Mouse (Mus musculus) bone marrow macrophage, adult 2 months (primary cell): ENCODE measurements around the gene Mog. TPM values are rescaled to one million over a fixed set of nuclear protein-coding genes. Genes with fewer than 3 reads are reported as not detected.
"Not testable (repeated sequence)": the region's sequence is repeated elsewhere in the genome, so short reads cannot be mapped to it uniquely, and the experiment has no call there.

Experiments
- H3K27ac ChIP-seq: 2 replicates; pipeline ENCODE4 v1.5.1; 2012; ENCODE audit warnings: low read depth, low read length; ENCODE audit not compliant: insufficient read depth
- H3K4me1 ChIP-seq: 2 replicates; pipeline ENCODE4 v1.6.1; 2012; ENCODE audit warnings: low read length; ENCODE audit not compliant: control insufficient read depth, insufficient read depth
- H3K4me3 ChIP-seq: 2 replicates; pipeline ENCODE4 v1.5.1; 2012; ENCODE audit warnings: mild to moderate bottlenecking, low read length, moderate library complexity; ENCODE audit not compliant: insufficient read depth
- CTCF ChIP-seq: IDR thresholded peaks from 2 replicates; pipeline ENCODE4 v1.5.1; 2012; ENCODE audit warnings: low read depth, mild to moderate bottlenecking, low read length, moderate library complexity
- POLR2A ChIP-seq: IDR thresholded peaks from 2 replicates; pipeline ENCODE4 v1.6.1; 2012; ENCODE audit warnings: mild to moderate bottlenecking, low read depth, low read length, borderline replicate concordance
- polyA plus RNA-seq: library from polyadenylated mRNA; stranded (reverse); fragments of >200 nt; gene quantifications from 2 replicates; pipeline ENCODE4 v1.2.4, GENCODE M21; 2012; ENCODE audit not compliant: missing spikeins, insufficient read depth, insufficient read length

The Mog gene
- polyA plus RNA-seq, 1 experiment, result not detected

DNA sequence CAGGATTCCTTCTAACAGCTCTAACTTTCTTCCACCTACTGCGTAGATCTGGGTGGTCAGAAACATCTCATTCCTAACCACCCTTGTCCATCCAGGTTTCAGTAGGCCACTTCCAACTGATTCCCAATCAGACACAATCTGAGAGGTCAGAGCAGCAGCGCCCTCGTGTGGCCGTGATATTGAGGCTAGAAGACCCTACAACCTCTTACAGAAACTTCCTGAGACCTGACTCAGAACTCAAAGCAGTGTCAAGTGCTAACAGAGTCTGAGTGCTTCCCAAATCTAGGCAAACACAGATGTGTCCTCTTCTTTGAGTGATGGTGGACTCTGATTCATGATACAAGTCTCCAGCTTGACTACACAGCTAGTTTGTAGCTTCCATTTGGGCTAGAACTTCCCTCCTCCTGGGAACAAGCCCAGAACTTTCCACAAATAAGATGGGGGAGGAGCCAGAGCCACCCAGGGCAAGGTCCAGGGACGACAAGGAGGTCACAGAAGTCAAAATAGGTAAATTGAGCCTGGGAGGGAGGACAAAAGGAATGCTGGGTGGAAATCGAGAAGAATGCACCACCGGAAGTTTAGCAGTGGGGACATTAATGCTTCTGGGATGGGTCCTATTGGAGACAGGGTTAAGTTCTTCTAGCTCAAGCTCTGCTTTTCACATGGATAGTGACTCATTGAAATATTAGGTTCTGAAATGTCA lies 26.0 kb downstream of the Mog start:
- H3K27ac ChIP-seq, result no peak overlapping the region
- H3K4me1 ChIP-seq, result peaks cover 3% of the 10 kb centered on the region
- H3K4me3 ChIP-seq, result no peak overlapping the region
- peak; percentile 81 for TF ChIP-seq CTCF
- TF ChIP-seq POLR2A, result no peak

DNA sequence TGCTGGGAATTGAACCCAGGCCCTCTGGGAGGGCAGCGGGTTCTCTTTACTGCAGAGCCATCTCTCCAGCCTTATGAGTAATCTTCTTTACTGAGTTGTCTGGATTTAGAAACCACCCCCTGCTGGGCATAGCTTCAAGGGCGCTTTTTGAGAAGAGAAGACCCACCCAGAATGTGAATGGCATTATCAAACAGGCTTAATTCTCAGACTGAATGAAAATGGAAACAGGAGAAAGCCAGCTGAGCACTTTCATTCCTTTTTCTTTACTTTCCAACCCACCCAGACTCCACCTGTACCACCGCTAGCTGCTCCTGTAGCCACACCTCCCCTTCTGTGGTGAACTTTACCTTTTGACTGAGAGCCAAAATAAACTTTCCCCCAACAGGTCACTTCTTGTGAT lies 27.8 kb downstream of the Mog start:
- Histone ChIP-seq H3K4me1 (peaks cover 9% of the 10 kb centered on the region), H3K27ac (no peak overlapping the region), H3K4me3 (no peak overlapping the region)
- no peak for TF ChIP-seq POLR2A
- TF ChIP-seq CTCF, result no peak

DNA sequence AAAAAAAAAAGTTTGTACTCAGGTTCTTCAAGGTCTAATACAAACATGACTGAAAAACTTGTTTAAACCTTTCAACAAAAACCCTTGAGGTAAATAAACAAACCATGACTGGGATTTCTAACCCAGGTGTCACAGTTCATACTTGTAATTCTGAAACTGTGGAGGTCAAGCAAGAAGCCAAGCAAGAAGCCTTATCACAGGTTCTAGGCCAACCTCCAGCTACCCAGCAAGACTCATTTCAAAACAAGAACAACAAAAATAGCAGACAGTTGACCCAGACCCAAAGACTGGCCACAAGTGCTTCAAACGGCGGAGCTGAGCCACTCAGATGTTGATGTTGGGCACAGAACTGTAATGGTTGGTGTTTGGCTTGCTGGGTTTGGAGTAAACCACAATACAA lies 28.7 kb downstream of the Mog start:
- no peak overlapping the region for H3K27ac ChIP-seq
- no peak overlapping the region for H3K4me3 ChIP-seq
- TF ChIP-seq POLR2A (no peak), CTCF (no peak)
- H3K4me1 ChIP-seq, result peaks cover 9% of the 10 kb centered on the region

DNA sequence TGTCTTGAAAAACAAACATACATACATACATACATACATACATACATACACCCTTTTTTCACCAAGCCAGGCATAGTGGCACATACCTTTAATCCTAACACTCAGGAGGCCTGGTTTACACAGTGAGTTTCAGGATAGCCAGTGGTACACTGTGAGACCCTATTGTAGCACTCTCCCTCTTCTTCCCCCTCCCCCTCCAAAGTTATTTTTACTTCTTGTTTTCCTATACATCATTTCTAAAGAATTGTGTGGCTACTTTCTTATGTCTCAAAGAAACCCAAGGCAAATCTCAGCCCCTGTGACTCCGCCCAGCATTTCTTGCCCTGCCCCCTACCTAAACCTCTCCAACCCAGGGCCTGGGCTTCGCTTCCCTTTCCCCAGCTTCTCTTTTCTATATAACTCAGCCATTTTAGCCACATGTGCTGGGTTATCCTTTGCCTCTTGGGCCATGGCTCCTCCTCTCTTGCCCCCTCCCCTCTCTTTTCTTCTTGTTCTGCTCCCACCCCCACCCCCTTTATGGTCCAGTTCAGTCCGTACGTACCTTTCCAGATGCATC lies 29.4 kb downstream of the Mog start:
- peaks cover 9% of the 10 kb centered on the region for H3K4me1 ChIP-seq
- TF ChIP-seq POLR2A, result no peak
- TF ChIP-seq CTCF, result no peak
- no peak overlapping the region for H3K27ac ChIP-seq
- H3K4me3 ChIP-seq, result no peak overlapping the region

- TF ChIP-seq POLR2A (no peak), CTCF (no peak)
- Histone ChIP-seq H3K4me1 (peaks cover 9% of the 10 kb centered on the region), H3K4me3 (no peak overlapping the region), H3K27ac (0 out of 2 replicates have a peak overlapping the region, but pooled peaks have one; percentile 37)
Observed at GRCm38 (mm10) chr17:36992336-36993104, 30.7 kb downstream of the Mog start.

DNA sequence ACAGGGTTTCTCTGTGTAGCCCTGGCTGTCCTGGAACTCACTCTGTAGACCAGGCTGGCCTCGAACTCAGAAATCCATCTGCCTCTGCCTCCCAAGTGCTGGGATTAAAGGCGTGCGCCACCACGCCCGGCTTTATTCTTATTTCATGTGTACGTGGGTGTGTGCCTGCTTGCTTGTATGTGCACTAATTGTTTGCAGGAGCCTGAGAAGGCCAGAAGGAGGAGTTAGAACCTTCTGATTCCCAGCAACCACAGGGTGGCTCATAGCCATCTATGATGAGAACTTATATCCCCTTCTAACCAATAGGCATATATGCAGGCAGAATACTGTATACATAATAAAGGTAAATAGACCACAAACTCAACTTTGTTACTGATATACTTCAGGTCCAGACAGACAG lies 32.6 kb downstream of the Mog start:
- not testable (repeated sequence) for H3K4me1 ChIP-seq, H3K27ac ChIP-seq, H3K4me3 ChIP-seq

DNA sequence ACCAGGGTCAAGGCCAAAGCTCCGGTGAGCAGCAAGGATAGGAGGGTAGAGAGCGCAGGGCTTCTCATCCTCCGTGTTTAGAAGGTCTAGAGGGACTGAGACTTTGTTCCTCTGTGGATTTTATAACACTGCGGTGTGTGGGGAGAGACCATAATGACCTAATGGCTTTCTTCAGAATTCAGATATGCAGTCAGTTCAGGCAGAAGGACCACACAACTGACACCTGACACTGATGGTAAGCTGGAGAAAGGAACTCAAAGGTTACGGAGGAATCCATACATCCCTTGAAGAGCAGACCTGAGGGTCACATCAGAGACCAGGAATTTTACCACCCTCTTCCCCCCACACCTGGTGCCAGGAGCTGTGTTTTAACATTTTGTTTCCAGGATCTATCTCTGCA lies 33.8 kb downstream of the Mog start, which contains the start of gene H2-M5:
H2-M5 (minus strand) TSS at position 101 of the 400 bp plus-strand sequence.
- no peak for TF ChIP-seq POLR2A
- TF ChIP-seq CTCF, result no peak

GRCm38 (mm10) chr17:36988475-36988874 lies 34.7 kb downstream of the Mog start:
- no peak overlapping the region for H3K27ac ChIP-seq
- no peak overlapping the region for H3K4me3 ChIP-seq
- H3K4me1 ChIP-seq, result peaks cover 7% of the 10 kb centered on the region
- TF ChIP-seq CTCF (no peak), POLR2A (no peak)

More for the DNA sequence above, 33.8 kb downstream of the Mog start, which contains the start of gene H2-M5:
- no peak within 1 kb of the TSS for H3K4me3 ChIP-seq
- H3K4me1 ChIP-seq, result peaks cover 9% of the 10 kb centered on the region
- H3K27ac ChIP-seq, result no peak within 1 kb of the TSS

GRCm38 (mm10) chr17:36982253-36983155 lies 40.7 kb downstream of the Mog start:
- TF ChIP-seq CTCF, result no peak
- no peak for TF ChIP-seq POLR2A
- H3K4me3 ChIP-seq, result no peak overlapping the region
- 0 out of 2 replicates have a peak, but pooled peaks cover 2% of the 10 kb centered on the region for H3K4me1 ChIP-seq
- H3K27ac ChIP-seq, result no peak overlapping the region
